Mouse (Mus musculus): ENCODE measurements around the gene Zfp110. TPM values are rescaled to one million over a fixed set of nuclear protein-coding genes. Genes with fewer than 3 reads are reported as not detected.

The Zfp110 gene
- total RNA-seq, 2 experiments from 2014 or later = 13.6 to 14.7 TPM

DNA sequence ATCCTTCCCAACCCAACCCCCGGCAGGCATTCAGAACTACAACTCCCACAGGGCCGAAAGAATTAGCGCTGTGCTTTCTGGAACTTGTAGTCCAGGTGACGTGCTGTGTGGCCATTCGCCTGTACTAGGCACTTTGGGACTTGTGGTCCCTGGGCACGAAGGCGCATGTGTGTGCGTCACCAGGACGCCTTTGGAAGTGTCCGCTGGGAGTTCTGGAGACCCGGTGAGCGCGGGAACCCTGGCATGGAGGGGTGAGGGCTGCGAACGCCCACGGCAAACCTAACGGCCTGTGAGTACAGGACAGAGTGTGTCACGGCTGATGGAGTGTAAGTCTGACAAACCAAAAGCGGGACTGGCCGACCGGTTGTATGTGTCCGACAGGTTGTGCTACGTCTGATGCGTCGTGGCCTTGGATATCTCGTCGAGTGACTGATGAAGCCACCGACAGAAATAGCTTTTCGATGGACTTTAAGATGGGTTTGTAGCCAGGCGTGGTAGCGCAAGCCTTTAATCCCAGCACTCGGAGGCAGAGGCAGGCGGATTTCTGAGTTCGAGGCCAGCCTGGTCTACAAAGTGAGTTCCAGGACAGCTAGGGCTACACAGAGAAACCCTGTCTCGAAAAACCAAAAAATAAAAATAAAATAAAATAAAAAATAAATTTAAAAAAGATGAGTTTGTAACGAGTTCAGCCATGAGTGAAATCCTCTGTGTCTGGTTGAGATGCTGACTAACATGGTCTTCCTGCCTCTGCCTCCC, 63.3 kb downstream of the Zfp110 start, which contains the start of gene Zscan22:
Gene Zscan22, plus strand, starts transcription at position 161 of the 756 bp plus-strand sequence.
- DNase-seq = peak; percentile 94 to 96

Other genes starting within 250 kb of the Zfp110 start
- under 1 TPM; 0.02 to 0.05 TPM for gene Vmn2r53, start 226.0 kb upstream of the Zfp110 start, total RNA-seq (2021)
- gene Vmn2r54, start 194.4 kb upstream of the Zfp110 start, total RNA-seq (2021) = not detected
- gene Vmn2r55, start 149.8 kb upstream of the Zfp110 start, total RNA-seq (2021) = not detected
- not detected for gene Vmn2r56, start 99.8 kb upstream of the Zfp110 start, total RNA-seq (2021)
- gene Zscan18, start 31.1 kb upstream of the Zfp110 start, total RNA-seq (2021) = 10 to 100 TPM; 23.2 to 25.2 TPM
- gene Zfp329, start 15.9 kb upstream of the Zfp110 start, total RNA-seq (2021) = 10 to 100 TPM; 22.9 to 27.8 TPM
- 1 to 10 TPM; 7.7 to 9.0 TPM for gene Zfp128, start 46.4 kb downstream of the Zfp110 start, total RNA-seq (2021)
- 10 to 100 TPM; 17.0 to 20.7 TPM for gene Zscan22, start 63.1 kb downstream of the Zfp110 start, total RNA-seq (2021)
- gene Rps5, start 87.5 kb downstream of the Zfp110 start, total RNA-seq (2021) = 100 to 1,000 TPM; 399 to 414 TPM
- gene Rnf225, start 92.7 kb downstream of the Zfp110 start, total RNA-seq (2021) = under 1 TPM; 0.85 to 0.88 TPM
- 10 to 100 TPM; 11.6 to 13.1 TPM for gene Zfp324, start 131.1 kb downstream of the Zfp110 start, total RNA-seq (2021)
- gene Zfp446, start 143.1 kb downstream of the Zfp110 start, total RNA-seq (2021) = 1 to 10 TPM; 8.6 to 9.3 TPM
- gene Slc27a5, start 163.4 kb downstream of the Zfp110 start, total RNA-seq (2021) = under 1 TPM in 1 of 2 experiments, not detected in 1; 0.20 TPM
- 100 to 1,000 TPM; 235 to 241 TPM for gene Trim28, start 164.4 kb downstream of the Zfp110 start, total RNA-seq (2021)
- 10 to 100 TPM; 33.6 to 37.8 TPM for gene Zbtb45, start 175.3 kb downstream of the Zfp110 start, total RNA-seq (2021)
- gene Chmp2a, start 200.0 kb downstream of the Zfp110 start, total RNA-seq (2021) = 100 to 1,000 TPM; 137 to 146 TPM
- gene Ube2m, start 203.5 kb downstream of the Zfp110 start, total RNA-seq (2021) = 100 to 1,000 TPM; 193 TPM
- 10 to 100 TPM; 14.3 to 17.6 TPM for gene Mzf1, start 220.0 kb downstream of the Zfp110 start, total RNA-seq (2021)